Mouse (Mus musculus) testis, adult 2 months (tissue): Measurements from ENCODE around the gene Hspb11.

Experiments used
- CTCF ChIP-seq: fragments of 200-500 bp; IDR thresholded peaks from 2 replicates; pipeline ENCODE4 v1.5.1; 2012; ENCODE audit warnings: low read depth, mild to moderate bottlenecking, inconsistent platforms, low read length, moderate library complexity; ENCODE audit not compliant: control insufficient read depth, insufficient read depth, insufficient replicate concordance
- POLR2A ChIP-seq: fragments of 200-500 bp; IDR thresholded peaks from 2 replicates; pipeline ENCODE4 v1.6.1; 2012; ENCODE audit warnings: low read depth, mild to moderate bottlenecking, inconsistent platforms, low read length, moderate library complexity; ENCODE audit not compliant: control insufficient read depth

GRCm38 (mm10) chr4:107300371-107300770 is 47.0 kb downstream of the Hspb11 start:
- TF ChIP-seq CTCF (no peak), POLR2A (no peak)
